Mouse (Mus musculus) megakaryocyte-erythroid progenitor cell, adult 5-6 weeks (primary cell): ENCODE data around the gene Wbp2nl. TPM values are rescaled to one million over a fixed set of nuclear protein-coding genes. Genes with fewer than 3 reads are reported as not detected.

Source experiments
- ATAC-seq: replicated peaks from 2 replicates; pipeline ENCODE4 v1.8.0; 2016; ENCODE audit warnings: mild to moderate bottlenecking, inconsistent platforms; ENCODE audit not compliant: severe bottlenecking, poor library complexity, low FRiP score, low TSS enrichment
- total RNA-seq, 2 experiments: library from RNA; stranded (forward) in 1 of 2; stranded (reverse) in 1 of 2; fragments of 200-1000, 215-1000 nt in 1 of 2; fragments of >200 nt in 1 of 2; fragmentation: Nextera tagmentation in 1 of 2; gene quantifications; 2 replicates each; pipeline ENCODE4 v1.2.3; 2014 to 2017

Wbp2nl gene
- total RNA-seq (2014; fragmentation: Nextera tagmentation) (0.77 TPM in 1 of 2 replicates, not detected in the other), total RNA-seq (2017) (not detected in 2 replicates)

GRCm38 (mm10) chr15:82298764-82299561 lies at the start of gene Wbp2nl:
Gene Wbp2nl (plus strand): TSS chr15:82298954.
- no peak for ATAC-seq

- ATAC-seq: no peak
Observed at GRCm38 (mm10) chr15:82251579-82251978, 47.2 kb upstream of the Wbp2nl start.

DNA sequence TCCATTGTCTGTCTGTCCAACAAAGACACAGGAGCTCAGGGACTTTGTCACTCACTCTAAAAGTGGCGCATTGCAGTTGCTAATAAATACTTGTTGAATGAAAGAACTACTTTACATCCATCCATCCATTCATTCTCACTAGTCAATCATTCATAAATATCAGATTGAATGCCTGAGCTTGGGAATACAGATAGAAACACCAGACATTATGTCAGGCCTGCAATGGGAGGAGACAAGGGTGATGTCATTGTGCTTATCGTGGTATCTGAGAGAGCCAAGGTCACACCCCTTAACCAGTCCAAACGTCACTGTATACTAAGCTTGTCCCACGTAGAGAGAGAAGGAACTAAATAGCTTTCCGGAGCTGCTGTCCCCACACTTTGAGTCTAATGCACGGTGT lies 46.7 kb upstream of the Wbp2nl start, which contains the start of gene 1500009C09Rik:
1500009C09Rik (plus strand) TSS at position 301 of the 400 bp plus-strand sequence.
- no peak for ATAC-seq

- ATAC-seq: no peak
Observed at GRCm38 (mm10) chr15:82255248-82255647, 43.5 kb upstream of the Wbp2nl start.

GRCm38 (mm10) chr15:82255944-82256383 lies 42.8 kb upstream of the Wbp2nl start:
- no peak for ATAC-seq

- ATAC-seq: peak; percentile 73
Observed at GRCm38 (mm10) chr15:82259510-82259909, 39.2 kb upstream of the Wbp2nl start.

DNA sequence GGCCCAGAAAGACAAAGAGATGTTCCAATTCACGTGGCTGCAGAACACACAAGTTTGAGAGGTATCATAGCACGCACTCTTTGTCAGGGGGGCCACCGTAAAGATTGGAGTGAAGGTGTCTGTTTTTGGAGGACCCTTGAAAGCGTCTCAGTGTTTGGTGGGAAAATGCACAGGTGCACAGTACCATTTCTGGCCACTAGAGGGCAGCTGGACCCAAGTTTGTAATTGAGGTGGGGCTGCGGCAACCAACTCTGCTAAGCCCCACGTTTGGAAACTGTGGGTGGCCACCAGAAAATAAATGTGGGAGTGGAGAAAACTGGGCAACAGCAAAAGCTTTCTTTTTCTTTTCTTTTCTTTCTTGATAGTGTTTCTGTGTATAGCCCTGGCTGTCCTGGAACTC lies 32.4 kb upstream of the Wbp2nl start:
- ATAC-seq: peak; percentile 68

DNA sequence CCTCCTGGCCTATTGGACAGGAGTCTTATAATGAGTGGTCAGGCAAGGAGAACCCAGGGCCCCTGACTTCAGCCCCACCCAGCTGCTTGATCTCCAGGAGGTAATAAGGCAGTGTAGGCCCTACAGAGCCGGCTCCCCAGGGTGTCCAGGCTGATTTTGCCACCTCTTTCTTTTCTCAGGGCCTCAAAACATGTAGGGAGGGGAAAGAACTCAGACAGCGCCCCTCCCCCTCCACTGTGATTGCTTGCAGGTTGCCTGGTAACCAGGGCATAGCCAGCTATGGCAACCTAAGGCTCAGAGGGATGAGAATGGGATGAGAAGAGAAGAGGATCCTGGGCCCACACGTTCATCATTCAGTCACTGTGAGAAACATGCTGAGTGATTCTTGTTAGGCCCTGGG lies 30.6 kb upstream of the Wbp2nl start:
- ATAC-seq: no peak

GRCm38 (mm10) chr15:82268783-82269182 lies 30.0 kb upstream of the Wbp2nl start:
- ATAC-seq: no peak

GRCm38 (mm10) chr15:82271201-82271600 lies 27.6 kb upstream of the Wbp2nl start:
- ATAC-seq: peak; percentile 74; the same call in 1 of the 2 replicates

DNA sequence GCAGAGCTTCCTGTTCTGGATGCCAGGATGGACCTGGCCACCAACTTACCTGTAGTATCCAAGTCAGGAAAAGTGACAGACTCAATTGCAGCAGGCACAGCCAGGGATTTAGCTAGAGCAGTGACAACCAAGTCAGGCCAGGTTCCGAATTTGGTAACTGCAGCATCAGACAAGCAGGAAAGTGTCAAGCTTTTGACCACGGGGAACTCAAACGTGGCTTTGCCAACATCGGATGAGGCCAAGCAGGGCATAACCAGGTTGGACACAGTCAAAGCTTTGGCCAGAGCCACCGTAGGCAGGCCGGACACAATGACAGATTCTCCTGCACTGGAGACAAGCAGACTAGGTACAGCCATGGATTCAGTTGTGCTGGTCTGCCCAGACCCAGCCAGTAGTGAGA lies 26.5 kb upstream of the Wbp2nl start:
- no peak for ATAC-seq

DNA sequence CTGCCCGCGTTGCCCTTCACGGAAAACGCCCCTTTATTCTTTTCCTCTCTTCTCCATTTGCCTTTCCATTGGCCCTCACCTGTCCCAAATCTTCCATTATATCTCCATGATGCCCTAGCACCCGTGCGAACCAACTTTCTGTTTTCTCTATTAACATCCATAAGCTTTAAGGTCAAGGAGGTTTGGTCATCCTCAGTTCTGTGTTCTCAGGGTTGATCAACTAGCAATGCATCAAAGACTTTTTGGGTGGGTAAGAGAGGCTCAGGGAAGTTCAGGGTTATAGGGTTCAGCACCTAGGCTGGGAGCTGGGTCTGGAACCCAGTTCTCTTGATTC lies 24.2 kb upstream of the Wbp2nl start, which contains the start of gene Sept3:
Sept3 (plus strand) TSS at position 301 of the 334 bp plus-strand sequence.
- no peak for ATAC-seq

GRCm38 (mm10) chr15:82274927-82275901 lies 23.5 kb upstream of the Wbp2nl start:
- ATAC-seq: no peak

DNA sequence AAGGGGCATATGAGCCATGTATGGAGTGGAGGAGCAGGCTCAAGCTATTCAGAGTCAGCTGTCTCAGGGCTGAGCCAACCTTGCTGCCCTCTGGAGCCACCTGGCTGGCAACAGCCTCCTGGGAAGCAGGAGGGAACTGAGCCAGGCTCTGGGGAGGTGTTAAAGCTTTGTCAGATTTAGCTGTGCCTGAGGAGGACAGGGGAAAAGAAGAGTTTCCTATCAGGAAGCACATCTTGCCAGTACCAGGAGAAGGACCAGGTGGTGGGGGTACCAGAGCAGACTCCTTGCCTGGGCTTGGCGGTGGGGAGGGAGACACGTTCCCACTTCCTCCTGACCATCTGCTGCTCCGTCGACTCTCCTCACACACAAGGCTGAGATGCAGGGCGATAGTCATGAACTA lies 21.2 kb upstream of the Wbp2nl start:
- ATAC-seq: no peak

- no peak for ATAC-seq
Observed at GRCm38 (mm10) chr15:82280638-82281037, 18.1 kb upstream of the Wbp2nl start.

- ATAC-seq: peak; percentile 90
Observed at GRCm38 (mm10) chr15:82286157-82286556, 12.6 kb upstream of the Wbp2nl start.

DNA sequence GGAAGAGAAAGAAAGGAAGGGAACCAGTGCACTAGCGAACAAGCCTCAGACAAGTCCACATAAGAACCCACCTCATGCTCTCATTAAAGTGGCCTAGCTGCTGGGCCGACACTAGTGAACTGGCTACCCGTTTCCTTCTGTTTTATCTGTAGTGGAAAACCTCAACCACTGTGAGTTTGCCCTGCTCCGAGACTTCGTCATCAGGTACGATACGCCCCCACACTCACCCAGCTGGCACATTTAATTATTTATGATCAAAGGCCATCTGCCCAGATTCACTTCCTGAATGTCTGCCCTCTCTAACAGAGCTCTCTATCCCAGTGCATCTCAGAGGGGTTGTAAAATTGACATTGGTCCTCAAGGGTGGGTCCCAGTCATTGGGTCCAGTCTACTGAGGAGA lies 8.5 kb upstream of the Wbp2nl start:
- ATAC-seq: no peak

- ATAC-seq: peak; percentile 28; the same call in 1 of the 2 replicates
Observed at GRCm38 (mm10) chr15:82292851-82293250, 5.9 kb upstream of the Wbp2nl start.

DNA sequence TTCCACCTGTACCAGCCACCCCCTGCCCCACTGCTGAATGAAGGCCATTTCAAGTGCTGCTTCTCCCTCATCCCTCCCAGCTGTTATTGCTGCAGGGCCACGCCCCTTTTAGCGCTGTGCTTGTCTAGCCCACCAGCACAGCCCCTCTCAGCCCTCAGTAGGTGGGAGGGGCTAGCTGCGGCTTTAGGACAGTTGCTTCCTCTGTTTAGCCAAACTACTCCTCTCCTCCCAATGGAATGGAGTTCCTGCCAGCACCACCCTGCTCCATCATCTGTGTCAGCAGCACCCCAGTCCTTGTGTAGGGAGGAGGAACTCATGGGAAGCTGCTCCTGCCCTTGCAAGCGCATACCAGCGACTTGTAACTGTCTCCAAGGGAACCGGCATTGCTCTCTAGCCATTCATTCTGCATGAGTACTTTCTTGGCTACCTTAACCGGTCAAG lies 5.5 kb upstream of the Wbp2nl start:
- ATAC-seq: 0 out of 2 replicates have a peak, but pooled peaks have one; percentile 17

- ATAC-seq: peak; percentile 51; the same call in 1 of the 2 replicates
Observed at GRCm38 (mm10) chr15:82294059-82294458, 4.7 kb upstream of the Wbp2nl start.
